Mouse (Mus musculus) E14TG2a.4 (cell line): ENCODE data around the gene Zfp382.

Experiments
- CTCF ChIP-seq: conservative IDR thresholded peaks from 2 replicates; pipeline ENCODE4 v1.5.1; 2014; ENCODE audit warnings: low read length
- POU5F1 ChIP-seq: IDR thresholded peaks from 2 replicates; pipeline ENCODE4 v1.6.1; 2014; ENCODE audit warnings: low read length, borderline replicate concordance

GRCm38 (mm10) chr7:30143555-30144209 lies 21.9 kb downstream of the Zfp382 start:
- TF ChIP-seq CTCF (0 out of 2 replicates have a peak, but pooled peaks have one; percentile 29), POU5F1 (no peak)
